9 mouse cellular contexts compared by ENCODE assay signal in genomic region chr11:117248734-117249248, GRCm38 (mm10). TPM values are rescaled to one million over a fixed set of nuclear protein-coding genes. Genes with fewer than 3 reads are reported as not detected.
DNase-seq lines count a peak whose midpoint lies in the region; ATAC-seq and TF ChIP-seq lines count a peak whose summit lies in the region.
"Had no signal": no experiment of that assay in that cellular context is flagged by ENCODE, and none has a peak within 500 bp of the region (broad histone marks: within the 10 kb centered on the region; RNA-seq: fewer than 3 reads in every experiment).

No protein-coding gene starts in this region.

- no peaks in the 10 kb centered on the region for H3K9me3 ChIP-seq in lung, postnatal 0 days (ENCODE audit: low read length)
- H3K9me3 ChIP-seq in neural tube, embryonic 15.5 days (replicated peaks), result no peaks in the 10 kb centered on the region

- no peak for TF ChIP-seq CTCF in lung, postnatal 0 days (IDR thresholded peaks at IDR 0.05)

- intact Hi-C loops in gastrocnemius, postnatal 14 days (cut with DNase I; ENCODE audit: low total_unique reads), result loop anchor here (10.0 kb wide), 1 partner anchor 46 kb away; no protein-coding TSS in a partner anchor

- DNase-seq in frontal cortex, postnatal 14 days (ENCODE audit: low spot score in 2 of 2), result no peak
- DNase-seq in lung, postnatal 0 days (ENCODE audit: low spot score), result peak; percentile 49
- no peak for DNase-seq in lung, postnatal 10 days
- DNase-seq in gastrocnemius, postnatal 14 days, result no peak
- DNase-seq in cerebellum, postnatal 14 days, result no peak
- DNase-seq: cerebellum, adult 11 months had no signal

- H3K27ac ChIP-seq in lung, postnatal 0 days (ENCODE audit: low read length), result no peak overlapping the region
- peak overlapping the region; percentile 42 for H3K27ac ChIP-seq in neural tube, embryonic 15.5 days (replicated peaks)

- no peak for TF ChIP-seq EP300 in lung, postnatal 0 days (IDR thresholded peaks at IDR 0.05)

- H3K4me2 ChIP-seq in lung, postnatal 0 days (replicated peaks; ENCODE audit: low read depth, low read length), result no peak overlapping the region
- H3K4me2 ChIP-seq in neural tube, embryonic 15.5 days, result peak overlapping the region; percentile 4; the same call in 1 of the 2 replicates

- peaks cover 5% of the 10 kb centered on the region; the same call in 1 of the 2 replicates for H3K4me1 ChIP-seq in lung, postnatal 0 days (ENCODE audit: insufficient read depth, low read depth, low read length)
- peaks cover 15% of the 10 kb centered on the region for H3K4me1 ChIP-seq in neural tube, embryonic 15.5 days

- H3K36me3 ChIP-seq in lung, postnatal 0 days (ENCODE audit: insufficient read depth, low read length), result no peaks in the 10 kb centered on the region
- no peaks in the 10 kb centered on the region for H3K36me3 ChIP-seq in neural tube, embryonic 15.5 days

- 46% methylated on average over 11 of the region's 11 CpGs for WGBS in lung, postnatal 0 days
- 21% methylated on average over 11 of the region's 11 CpGs for WGBS in neural tube, embryonic 15.5 days

- H3K9ac ChIP-seq in lung, postnatal 0 days (replicated peaks; ENCODE audit: low read depth), result no peak overlapping the region
- peak overlapping the region; percentile 7; the same call in 1 of the 2 replicates for H3K9ac ChIP-seq in neural tube, embryonic 15.5 days (replicated peaks)

- ATAC-seq in frontal cortex, adult (ENCODE audit: low TSS enrichment), result peak; percentile 68; the same call in 1 of the 2 replicates
- ATAC-seq in lung, postnatal 0 days, result peak; percentile 16; the same call in 1 of the 2 replicates
- peak; percentile 12 to 21; a peak in 1 of 4 replicates for ATAC-seq in hematopoietic stem cell, adult 5-6 weeks (replicated peaks in 1 of 2; ENCODE audit: insufficient read depth in 1 of 2, low FRiP score in 2 of 2, low TSS enrichment in 1 of 2, low read depth in 1 of 2, poor library complexity in 2 of 2, severe bottlenecking in 2 of 2)
- ATAC-seq in neural tube, embryonic 15.5 days (ENCODE audit: low FRiP score), result peak; percentile 57; the same call in 1 of the 2 replicates

- no peak overlapping the region for H3K4me3 ChIP-seq in lung, postnatal 0 days (ENCODE audit: low read depth, low read length)
- H3K4me3 ChIP-seq in neural tube, embryonic 15.5 days (replicated peaks), result no peak overlapping the region

- no peaks in the 10 kb centered on the region for H3K27me3 ChIP-seq in lung, postnatal 0 days (replicated peaks; ENCODE audit: insufficient read depth, low read length)
- no peaks in the 10 kb centered on the region for H3K27me3 ChIP-seq in neural tube, embryonic 15.5 days (replicated peaks)

RNA-seq across cellular contexts. Expression of gene Sept9, which starts 49.3 kb away (rescaled TPM):
- polyA plus RNA-seq in lung, postnatal 0 days (2015; fragmentation: Nextera tagmentation; extraction: Ambion mirVana), result 52.5 and 56.1 TPM in 2 replicates
- 149 and 171 TPM in 2 replicates for total RNA-seq in hematopoietic stem cell, adult 5-6 weeks (2017)
- polyA plus RNA-seq in neural tube, embryonic 15.5 days (2015; fragmentation: Nextera tagmentation; extraction: Ambion mirVana), result 92.2 and 119 TPM in 2 replicates
- 10 to 100 TPM; 27.2 to 34.0 TPM for total RNA-seq in gastrocnemius, postnatal 14 days (2021)

Comparison
In these comparisons a context has a peak if more than half of its experiments do, and no peak if none do; other contexts are left out.
1. ATAC-seq: peak in every context shown above with its lines; median percentile 68 in frontal cortex, adult; 57 in neural tube, embryonic 15.5 days; 16 in hematopoietic stem cell, adult 5-6 weeks; 16 in lung, postnatal 0 days.